Mouse (Mus musculus) CD4-positive, CD25-positive, alpha-beta regulatory T cell, adult 9 weeks (primary cell): Measurements from ENCODE around the gene Abcb4. TPM values are rescaled to one million over a fixed set of nuclear protein-coding genes. Genes with fewer than 3 reads are reported as not detected.

Experiments
- polyA plus RNA-seq: library from polyadenylated mRNA; unstranded; fragments of 100-300 nt; shearing (Covaris generic); gene quantifications from one replicate; pipeline ENCODE4 v1.2.1, GENCODE M21; 2017

Abcb4 gene
- polyA plus RNA-seq, result 0.21 TPM

DNA sequence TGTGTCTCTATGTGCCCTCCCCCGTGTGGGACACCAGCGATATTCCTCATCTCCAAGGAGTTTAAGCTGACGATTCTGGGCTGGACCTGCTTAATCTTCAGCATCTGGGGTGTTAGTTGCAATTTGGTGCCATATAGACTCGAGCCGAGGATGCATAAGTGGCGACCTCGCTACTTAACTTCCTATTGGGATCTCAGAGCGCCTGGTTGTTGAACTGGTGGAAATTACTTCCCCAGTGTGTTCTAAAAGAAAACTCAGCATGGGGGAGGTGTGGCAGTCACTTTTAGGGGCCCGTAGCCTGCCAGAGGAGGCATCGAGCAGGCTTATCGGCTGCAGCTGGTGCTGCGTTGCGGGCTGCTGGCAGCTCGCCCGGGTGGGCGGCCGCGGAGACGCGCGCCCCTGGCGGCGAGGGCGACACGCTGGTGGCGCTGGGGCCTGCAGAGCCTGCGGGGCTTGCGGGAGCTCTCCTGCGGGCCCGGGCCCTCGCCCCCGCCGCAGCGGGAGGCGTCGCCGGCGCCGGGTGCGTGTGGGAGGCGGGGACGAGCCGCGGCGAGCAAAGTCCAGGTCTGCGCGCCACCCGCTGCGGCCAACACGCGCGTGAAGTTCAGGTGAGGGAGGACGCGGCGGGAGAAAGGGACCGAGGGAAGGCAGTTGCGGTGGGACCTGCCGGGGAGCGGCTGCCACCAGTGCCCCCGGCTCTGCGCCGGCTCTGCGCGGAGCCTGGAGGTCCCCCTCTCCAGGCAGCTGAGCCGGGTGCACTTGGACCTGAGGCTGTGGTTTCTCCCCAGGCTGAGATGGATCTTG is at the start of gene Abcb4:
Gene Abcb4, plus strand, starts transcription at position 418 of the 804 bp plus-strand sequence.

DNA sequence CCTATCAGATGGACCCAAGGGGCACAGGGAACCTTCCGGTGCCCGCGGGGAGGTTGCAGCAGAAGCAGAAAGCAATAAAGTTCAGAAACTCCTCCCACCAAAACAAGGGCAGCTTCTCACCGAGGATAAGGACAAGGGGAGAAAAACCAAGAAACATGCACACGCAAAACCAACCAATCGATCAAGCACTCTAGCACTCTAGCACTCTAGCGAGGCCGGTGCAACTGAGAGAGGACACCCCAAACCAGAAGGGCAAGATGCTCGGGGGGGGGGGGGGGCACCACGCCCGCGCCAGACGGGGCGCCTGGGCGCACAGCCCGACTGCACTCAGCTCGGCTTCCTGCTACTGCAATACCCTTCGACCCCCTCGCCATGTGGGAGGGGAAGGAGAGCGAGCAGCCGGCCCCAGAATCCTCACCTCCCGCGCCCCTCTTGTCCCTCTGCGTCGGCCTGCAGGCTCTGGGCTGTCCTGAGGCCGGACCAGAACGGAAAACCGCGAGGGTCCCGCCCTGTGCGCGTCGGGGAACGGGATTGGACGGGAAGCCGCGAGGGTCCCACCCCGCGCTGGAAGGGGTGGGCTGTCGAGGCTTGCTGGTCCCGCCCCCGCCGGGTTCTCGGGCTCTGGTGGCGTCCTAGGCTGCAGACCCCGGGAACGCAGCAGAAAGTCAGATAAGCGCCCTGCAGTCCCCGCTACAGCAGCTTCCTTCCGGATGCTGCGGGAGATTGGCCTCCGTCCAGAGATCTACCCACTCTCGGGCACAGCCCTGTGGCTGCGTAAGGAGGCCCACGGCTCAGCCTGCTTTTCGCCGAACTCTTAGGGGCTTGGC is 103.4 kb downstream of the Abcb4 start, which contains the start of gene Crot:
Gene Crot, minus strand, starts transcription at position 639 of the 827 bp plus-strand sequence.

Other genes starting within 250 kb of the Abcb4 start
- 46.8 TPM for gene Abcb1a, start 233.6 kb upstream of the Abcb4 start, polyA plus RNA-seq
- 20.8 TPM for gene Abcb1b, start 95.6 kb upstream of the Abcb4 start, polyA plus RNA-seq
- gene Crot, start 103.6 kb downstream of the Abcb4 start, polyA plus RNA-seq, result 69.8 TPM
- gene Tmem243, start 207.0 kb downstream of the Abcb4 start, polyA plus RNA-seq, result 28.0 TPM